Mouse (Mus musculus): ENCODE results near the gene Trip11.

DNA sequence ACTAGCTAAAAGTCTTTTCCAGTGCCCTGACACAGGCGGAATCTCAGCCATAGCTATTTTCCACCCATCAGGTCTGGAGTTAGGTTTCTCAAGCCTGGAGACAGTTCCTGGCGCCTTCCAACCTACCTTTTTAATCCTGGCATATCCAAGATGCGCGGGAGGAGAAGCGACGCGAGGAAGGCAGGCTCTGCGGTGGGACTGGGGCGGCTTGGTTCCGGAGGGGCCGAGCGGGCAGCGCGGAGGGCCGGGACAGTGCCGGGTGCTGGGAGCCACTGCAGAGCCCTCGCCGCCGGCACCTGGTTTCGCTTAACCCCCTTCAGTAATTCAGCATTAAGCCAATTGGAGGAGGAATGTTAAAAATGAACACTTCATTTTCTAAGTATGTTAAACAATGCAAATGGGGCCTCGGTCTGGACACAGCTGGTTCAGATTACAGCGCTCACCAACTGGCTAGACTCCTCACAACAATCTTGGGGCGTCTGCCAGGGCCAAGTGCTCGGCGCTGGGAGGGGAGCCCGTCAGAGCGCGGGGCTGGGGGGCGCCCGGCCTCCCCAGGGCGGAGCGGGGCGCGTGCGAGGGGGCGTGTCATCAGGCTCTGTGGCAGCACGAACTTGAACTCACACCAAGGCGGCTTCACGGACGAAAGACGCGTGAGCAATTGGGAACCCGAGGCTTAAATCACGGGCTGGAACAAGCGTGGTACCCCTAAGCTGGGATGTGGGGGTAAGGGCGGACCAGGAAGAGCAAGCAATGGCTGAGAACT, 94.3 kb downstream of the Trip11 start, which contains the start of gene Fbln5:
- TF ChIP-seq CTCF (IDR thresholded peaks at IDR 0.05) (no peak), POLR2A (IDR thresholded peaks at IDR 0.05; ENCODE audit: insufficient read depth, low read depth, low read length) (0 out of 2 replicates have a peak, but pooled peaks have one; percentile 11)

All from heart, adult 2 months (tissue).